Mouse (Mus musculus) megakaryocyte, embryonic 14.5 days (primary cell): Measurements from ENCODE around the gene Frrs1.

ENCODE experiments used
- FLI1 ChIP-seq: IDR thresholded peaks from 2 replicates; pipeline ENCODE4 v1.6.1; 2012; ENCODE audit warnings: low read length, inconsistent platforms, mixed read lengths
- GATA1 ChIP-seq: IDR thresholded peaks from 3 replicates; pipeline ENCODE4 v1.6.1; 2012; ENCODE audit warnings: mixed read lengths, low read length, inconsistent platforms, borderline replicate concordance

GRCm38 (mm10) chr3:116889358-116889757, 30.1 kb downstream of the Frrs1 start:
- no peak for TF ChIP-seq GATA1
- no peak for TF ChIP-seq FLI1
